ENCODE assay signal across 18 mouse cellular contexts in genomic region chr4:117354651-117355050, GRCm38 (mm10).
"Had no signal": no experiment of that assay in that cellular context is flagged by ENCODE, and none has a peak within 500 bp of the region (broad histone marks: within the 10 kb centered on the region; RNA-seq: fewer than 3 reads in every experiment).

No protein-coding gene starts in this region.

- H3K27me3 ChIP-seq: liver, embryonic 13.5 days; stomach, embryonic 15.5 days had no signal

- H3K4me2 ChIP-seq: liver, embryonic 13.5 days; midbrain, embryonic 12.5 days; neural tube, embryonic 13.5 days; stomach, embryonic 15.5 days had no signal

- DNase-seq: kidney, adult 18-20 months; kidney, adult 9 months; kidney, postnatal 14 days; liver, embryonic 13.5 days; lung, adult 2 months; lung, postnatal 14 days; lung, postnatal 4 days; retina, postnatal 1 day; right cerebral cortex, postnatal 25 days; spleen, adult 18-20 months; thymus, adult 18-20 months; thymus, postnatal 36 days had no signal

- H3K9me3 ChIP-seq: liver, embryonic 13.5 days; midbrain, embryonic 12.5 days; neural tube, embryonic 13.5 days; stomach, embryonic 15.5 days had no signal

- H3K36me3 ChIP-seq: liver, embryonic 13.5 days; midbrain, embryonic 12.5 days; neural tube, embryonic 13.5 days; stomach, embryonic 15.5 days had no signal

- ATAC-seq: intestine, embryonic 16.5 days; midbrain, embryonic 16.5 days had no signal

- H3K9ac ChIP-seq: liver, embryonic 13.5 days; midbrain, embryonic 12.5 days; neural tube, embryonic 13.5 days; stomach, embryonic 15.5 days had no signal

- H3K4me3 ChIP-seq: liver, embryonic 13.5 days; midbrain, embryonic 12.5 days; myocyte; neural tube, embryonic 13.5 days; stomach, embryonic 15.5 days had no signal

- H3K27ac ChIP-seq: liver, embryonic 13.5 days; midbrain, embryonic 12.5 days; neural tube, embryonic 13.5 days; stomach, embryonic 15.5 days had no signal
